Mouse (Mus musculus) E14TG2a.4 (cell line): Measurements from ENCODE around the gene Gid8.

Source experiments
- CTCF ChIP-seq: conservative IDR thresholded peaks from 2 replicates; pipeline ENCODE4 v1.5.1; 2014; ENCODE audit warnings: low read length
- NANOG ChIP-seq: IDR thresholded peaks from 2 replicates; pipeline ENCODE4 v1.6.1; 2014; ENCODE audit warnings: borderline replicate concordance, low read length, mixed read lengths

- no peak for TF ChIP-seq CTCF
- no peak for TF ChIP-seq NANOG
Observed at GRCm38 (mm10) chr2:180692630-180693029, 17.3 kb upstream of the Gid8 start.
